Mouse (Mus musculus) heart, adult 2 months (tissue): ENCODE measurements around the gene Cacna1e.

Experiments used
- CTCF ChIP-seq: fragments of 200-600 bp; IDR thresholded peaks from 2 replicates; pipeline ENCODE4 v1.8.1; 2022; ENCODE audit warnings: antibody characterized with exemption, mild to moderate bottlenecking, moderate library complexity
- EP300 ChIP-seq: fragments of 200-500 bp; IDR thresholded peaks from 2 replicates; pipeline ENCODE4 v1.6.1; 2011; ENCODE audit warnings: low read depth, low read length, control low read depth; ENCODE audit not compliant: insufficient read depth
- POLR2A ChIP-seq: fragments of 200-500 bp; IDR thresholded peaks from 2 replicates; pipeline ENCODE4 v1.6.1; 2011; ENCODE audit warnings: mild to moderate bottlenecking, low read depth, low read length, control low read depth; ENCODE audit not compliant: insufficient read depth

- TF ChIP-seq POLR2A (no peak), CTCF (no peak), EP300 (no peak)
Observed at GRCm38 (mm10) chr1:154529666-154530065, 354.6 kb downstream of the Cacna1e start.
